Mouse (Mus musculus) ES-E14 (cell line): ENCODE data around the gene Nmt2. TPM values are rescaled to one million over a fixed set of nuclear protein-coding genes. Genes with fewer than 3 reads are reported as not detected.
A peak's percentile ranks its signal among the peaks of the same experiment; 100 is the strongest.

Source experiments
- DNase-seq: peaks from one replicate; pipeline ENCODE4 v3.0.0-alpha.2; 2013; ENCODE audit warnings: low read depth, low spot score
- H3K27ac ChIP-seq: 2 replicates; pipeline ENCODE4 v1.5.1; 2012; ENCODE audit warnings: low read depth, mild to moderate bottlenecking, low read length, moderate library complexity, mixed read lengths; ENCODE audit not compliant: poor library complexity, insufficient read depth, severe bottlenecking
- H3K36me3 ChIP-seq: 2 replicates; pipeline ENCODE4 v1.6.1; 2012; ENCODE audit warnings: mild to moderate bottlenecking, low read length, moderate library complexity, mixed read lengths; ENCODE audit not compliant: control insufficient read depth, poor library complexity, insufficient read depth, severe bottlenecking
- H3K4me1 ChIP-seq, 2 experiments: fragments of 150-350 bp in 1 of 2; sonication (generic) in 1 of 2; 2 replicates each; pipeline ENCODE4 v1.6.1; 2012; ENCODE audit warnings: low read length in 2 of 2, mild to moderate bottlenecking in 1 of 2, mixed read lengths in 1 of 2; ENCODE audit not compliant: control insufficient read depth in 2 of 2, insufficient read depth in 2 of 2, poor library complexity in 1 of 2
- H3K4me3 ChIP-seq, 2 experiments: fragments of 150-350 bp in 1 of 2; sonication (generic) in 1 of 2; 2 replicates each; pipeline ENCODE4 v1.5.1; 2012; ENCODE audit warnings: low read length in 2 of 2, low read depth in 1 of 2, mild to moderate bottlenecking in 1 of 2, mixed read lengths in 1 of 2; ENCODE audit not compliant: insufficient read depth in 1 of 2, poor library complexity in 1 of 2, severe bottlenecking in 1 of 2
- H3K9ac ChIP-seq: 2 replicates; pipeline ENCODE4 v1.6.1; 2012; ENCODE audit warnings: low read depth, mild to moderate bottlenecking, low read length, mixed read lengths; ENCODE audit not compliant: poor library complexity, insufficient read depth, severe bottlenecking
- H3K9me3 ChIP-seq: fragments of 150-350 bp; sonication (generic); 2 replicates; pipeline ENCODE4 v1.6.1; 2012; ENCODE audit warnings: low read depth, mild to moderate bottlenecking, low read length; ENCODE audit not compliant: control insufficient read depth, insufficient read depth
- CHD2 ChIP-seq: IDR thresholded peaks from 2 replicates; pipeline ENCODE4 v1.6.1; 2014; ENCODE audit warnings: mild to moderate bottlenecking, low read depth, low read length, inconsistent platforms
- HCFC1 ChIP-seq: IDR thresholded peaks from 2 replicates; pipeline ENCODE4 v1.6.1; 2012; ENCODE audit warnings: low read length, inconsistent platforms, borderline replicate concordance; ENCODE audit not compliant: insufficient read depth
- MAFK ChIP-seq: IDR thresholded peaks from 2 replicates; pipeline ENCODE4 v1.6.1; 2014; ENCODE audit warnings: mild to moderate bottlenecking, low read depth, low read length, inconsistent platforms; ENCODE audit not compliant: insufficient read depth
- ZC3H11A ChIP-seq: IDR thresholded peaks from 2 replicates; pipeline ENCODE4 v1.6.1; 2012; ENCODE audit warnings: low read depth, mild to moderate bottlenecking, inconsistent platforms, low read length, borderline replicate concordance
- ZNF384 ChIP-seq: IDR thresholded peaks from 2 replicates; pipeline ENCODE4 v1.6.1; 2012; ENCODE audit warnings: low read depth, low read length, inconsistent platforms
- in situ Hi-C, 2 experiments: fragments of 600-800 bp; cut with MboI; formaldehyde crosslinking; loops; one replicate each; pipeline ENCODE4 v1.15.1; 2025; ENCODE audit warnings: low sequenced_read_pairs in 2 of 2, inconsistent platforms in 1 of 2; ENCODE audit not compliant: unreplicated experiment in 2 of 2
- total RNA-seq: library from RNA; depleted of rRNA; stranded (reverse); fragments of 300-350 nt; gene quantifications from 2 replicates; pipeline ENCODE4 v1.2.3, GENCODE M21; 2012

The Nmt2 gene
- total RNA-seq, 1 experiment = 34.1 TPM

- Histone ChIP-seq H3K36me3 (peaks cover 24% of the 10 kb centered on the region), H3K27ac (no peak overlapping the region), H3K9ac (no peak overlapping the region), H3K4me3 (no peak overlapping the region), H3K9me3 (no peaks in the 10 kb centered on the region), H3K4me1 (0 out of 4 replicates have a peak, but pooled peaks cover 0 to 4% of the 10 kb centered on the region in 2 experiments)
- DNase-seq = no peak
- TF ChIP-seq ZNF384 (0 out of 2 replicates have a peak, but pooled peaks have one; percentile 17), HCFC1 (no peak)
- in situ Hi-C loops = no loop called here
Observed at GRCm38 (mm10) chr2:3327351-3327750, 43.3 kb downstream of the Nmt2 start.

GRCm38 (mm10) chr2:3331071-3331703 is 47.2 kb downstream of the Nmt2 start:
- in situ Hi-C loops = no loop called here
- no peak overlapping the region for H3K27ac ChIP-seq
- peaks cover 14% of the 10 kb centered on the region for H3K36me3 ChIP-seq
- DNase-seq = no peak
- H3K9me3 ChIP-seq = no peaks in the 10 kb centered on the region
- H3K9ac ChIP-seq = peak overlapping the region; percentile 60; the same call in 1 of the 2 replicates
- H3K4me3 ChIP-seq = peak overlapping the region; percentile 58 to 72
- peaks cover 0 to 4% of the 10 kb centered on the region in 2 experiments; a peak in 2 of 4 replicates for H3K4me1 ChIP-seq
- TF ChIP-seq HCFC1 (no peak), ZNF384 (no peak), CHD2 (no peak), ZC3H11A (no peak), MAFK (no peak)

GRCm38 (mm10) chr2:3332056-3332455 is 48.0 kb downstream of the Nmt2 start:
- Histone ChIP-seq H3K9ac (peak overlapping the region; percentile 95), H3K4me1 (peaks cover 0 to 4% of the 10 kb centered on the region in 2 experiments; a peak in 2 of 4 replicates), H3K27ac (peak overlapping the region; percentile 72), H3K36me3 (peaks cover 10% of the 10 kb centered on the region), H3K9me3 (no peaks in the 10 kb centered on the region), H3K4me3 (peak overlapping the region; percentile 58 to 72)
- in situ Hi-C loops = no loop called here
- TF ChIP-seq ZNF384 (no peak), HCFC1 (no peak), CHD2 (no peak), MAFK (no peak), ZC3H11A (no peak)
- no peak for DNase-seq

GRCm38 (mm10) chr2:3332484-3333242 is 48.7 kb downstream of the Nmt2 start, which contains the start of gene Rpp38:
Gene Rpp38, minus strand, starts transcription at chr2:3332643.
- Histone ChIP-seq H3K4me1 (peaks cover 0 to 4% of the 10 kb centered on the region in 2 experiments; a peak in 2 of 4 replicates), H3K9me3 (no peaks in the 10 kb centered on the region), H3K4me3 (peak within 1 kb of the TSS; percentile 58 to 74), H3K36me3 (peaks cover 10% of the 10 kb centered on the region), H3K9ac (peak within 1 kb of the TSS; percentile 95), H3K27ac (peak within 1 kb of the TSS; percentile 72)
- DNase-seq = peak; percentile 90
- TF ChIP-seq HCFC1 (no peak), CHD2 (peak; percentile 96)
- in situ Hi-C loops = no loop called here
